Mouse (Mus musculus): Measurements from ENCODE around the gene Gm3676. TPM values are rescaled to one million over a fixed set of nuclear protein-coding genes. Genes with fewer than 3 reads are reported as not detected.
"Not testable (repeated sequence)": the region's sequence is repeated elsewhere in the genome, so short reads cannot be mapped to it uniquely, and the experiment has no call there.

Gm3676 gene
- not detected in 2 replicates for polyA plus RNA-seq (2012; rRNA removed)

DNA sequence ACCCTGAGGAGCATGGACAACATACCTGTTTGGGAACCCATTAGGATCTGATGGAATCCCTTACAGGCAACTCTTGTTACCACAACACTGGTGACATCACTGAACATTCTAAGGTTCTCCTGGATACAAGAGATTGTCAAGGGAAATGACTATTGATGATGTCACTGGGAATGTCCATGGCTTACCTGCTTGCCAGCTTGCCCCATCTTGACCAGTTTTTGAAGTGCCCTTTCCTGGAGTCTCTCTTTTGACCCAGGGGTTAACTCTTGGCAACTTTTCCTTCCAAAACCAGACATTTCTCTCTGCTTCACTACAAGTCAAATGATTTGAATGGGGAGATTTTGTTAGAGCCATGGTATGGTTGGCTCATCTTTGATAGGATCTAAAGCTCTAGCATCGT, at the start of gene Gm3676:
Gm3676 (minus strand) TSS at position 101 of the 400 bp plus-strand sequence.
- DNase-seq (ENCODE audit: extremely low spot score in 1 of 2, low spot score in 1 of 2), result not testable (repeated sequence)

DNA sequence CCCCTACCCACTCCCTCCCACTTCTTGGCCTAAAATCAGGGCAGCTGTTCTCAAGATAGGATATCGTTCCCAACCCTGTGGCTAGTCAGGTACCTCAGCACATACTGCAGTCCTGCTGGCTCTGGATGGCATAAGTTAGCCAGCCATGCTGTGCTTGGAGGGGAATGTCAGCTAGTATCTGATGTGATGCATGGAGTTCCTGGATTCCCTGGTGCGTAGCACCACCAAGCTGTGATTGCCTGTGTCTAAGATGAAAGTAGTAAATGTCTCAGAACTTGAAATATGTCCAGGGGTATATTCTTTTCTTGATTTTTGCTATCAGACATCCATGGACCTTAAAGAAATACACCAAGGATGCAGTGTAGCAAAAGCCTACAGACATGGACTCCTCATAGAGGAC, 1.9 kb upstream of the Gm3676 start:
- peak in 1 of 2 experiments; percentile 11 for DNase-seq (ENCODE audit: extremely low spot score in 1 of 2, low spot score in 1 of 2)

DNA sequence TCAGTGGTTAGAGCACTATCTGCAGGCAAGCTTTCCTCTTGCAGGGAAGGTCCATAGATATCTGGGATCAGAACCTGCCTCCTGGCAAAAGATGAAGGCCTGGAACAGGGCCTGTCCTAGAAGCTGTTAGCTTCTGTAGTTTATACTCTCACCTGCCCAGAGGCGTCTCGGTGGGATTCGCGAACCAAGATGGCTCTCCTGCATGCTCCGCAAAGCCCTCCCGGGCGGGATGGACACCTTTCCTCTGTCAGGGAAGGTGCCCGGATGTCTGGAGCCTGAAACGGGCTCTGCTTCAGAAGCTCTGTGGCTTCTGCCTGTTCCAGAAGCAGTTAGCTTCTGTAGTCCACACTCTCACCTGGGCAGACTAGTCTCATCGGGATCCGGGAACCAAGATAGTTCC, 16.1 kb downstream of the Gm3676 start:
- DNase-seq (ENCODE audit: extremely low spot score in 1 of 2, low spot score in 1 of 2), result not testable (repeated sequence)

DNA sequence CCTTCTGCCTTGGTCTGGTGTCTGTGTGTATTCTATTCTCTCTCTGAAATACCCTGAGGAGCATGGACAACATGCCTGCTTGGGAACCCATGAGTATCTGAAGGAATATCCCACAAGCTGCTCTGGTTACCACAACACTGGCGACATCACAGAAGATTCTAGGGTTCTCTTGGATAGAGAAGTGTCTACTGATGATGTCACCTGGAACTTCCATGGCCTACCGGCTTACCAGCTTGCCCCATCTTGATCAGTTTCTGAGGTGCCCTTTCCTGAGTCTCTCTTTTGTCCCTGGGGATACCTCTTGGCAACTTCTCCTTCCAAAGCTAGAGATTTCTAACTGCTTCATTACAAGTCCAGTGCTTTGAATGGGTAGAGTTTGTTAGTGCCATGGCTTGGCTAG, 21.8 kb downstream of the Gm3676 start, which contains the start of gene Gm3072:
Gm3072 (minus strand) TSS at position 101 of the 400 bp plus-strand sequence.
- not testable (repeated sequence) for DNase-seq (ENCODE audit: extremely low spot score in 1 of 2, low spot score in 1 of 2)

GRCm38 (mm10) chr14:41622535-41622934, 23.8 kb downstream of the Gm3676 start:
- not testable (repeated sequence) for DNase-seq (ENCODE audit: extremely low spot score in 1 of 2, low spot score in 1 of 2)

- peak in 1 of 2 experiments; percentile 15 for DNase-seq (ENCODE audit: extremely low spot score in 1 of 2, low spot score in 1 of 2)
Observed at GRCm38 (mm10) chr14:41610690-41611089, 35.6 kb downstream of the Gm3676 start.

DNA sequence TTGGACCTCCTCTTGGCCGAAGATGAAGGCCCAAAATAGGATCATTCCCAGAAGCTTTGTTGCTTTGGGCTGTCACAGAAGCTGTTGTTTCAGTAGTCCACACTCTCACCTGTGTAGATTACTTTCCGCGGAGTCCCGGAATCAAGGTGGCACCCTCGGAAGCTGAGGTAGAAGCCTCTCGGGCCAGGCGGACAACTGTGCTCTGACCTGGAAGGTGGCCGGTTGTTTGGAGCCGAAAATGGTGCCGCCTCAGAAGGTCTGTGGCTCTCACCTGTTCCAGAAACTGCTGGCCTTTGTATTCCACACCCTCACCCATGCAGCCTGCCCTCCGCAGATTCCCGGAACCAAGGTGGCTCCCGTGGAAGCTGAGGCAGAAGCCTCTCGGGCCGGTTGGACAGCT, 45.4 kb downstream of the Gm3676 start:
- DNase-seq (ENCODE audit: extremely low spot score in 1 of 2, low spot score in 1 of 2), result not testable (repeated sequence)

Other genes starting within 250 kb of the Gm3676 start
- not detected in 2 replicates for gene Gm6482, start 238.2 kb downstream of the Gm3676 start, polyA plus RNA-seq (2012; rRNA removed)
- gene Gm7954, start 193.0 kb downstream of the Gm3676 start, polyA plus RNA-seq (2012; rRNA removed), result not detected in 2 replicates
- gene Gm3486, start 157.0 kb downstream of the Gm3676 start, polyA plus RNA-seq (2012; rRNA removed), result not detected in 2 replicates
- not detected in 2 replicates for gene Gm7970, start 90.9 kb downstream of the Gm3676 start, polyA plus RNA-seq (2012; rRNA removed)
- gene 1700049E17Rik2, start 73.3 kb downstream of the Gm3676 start, polyA plus RNA-seq (2012; rRNA removed), result not detected in 2 replicates
- not detected in 2 replicates for gene Gm3072, start 21.9 kb downstream of the Gm3676 start, polyA plus RNA-seq (2012; rRNA removed)
- gene Gm8068, start 55.4 kb upstream of the Gm3676 start, polyA plus RNA-seq (2012; rRNA removed), result not detected in 2 replicates
- not detected in 2 replicates for gene Gm7929, start 104.1 kb upstream of the Gm3676 start, polyA plus RNA-seq (2012; rRNA removed)
- gene Gm47189, start 126.0 kb upstream of the Gm3676 start, polyA plus RNA-seq (2012; rRNA removed), result not detected in 2 replicates